Mouse (Mus musculus): Measurements from ENCODE around the gene Omt2b.
"Not testable (repeated sequence)": the region's sequence is repeated elsewhere in the genome, so short reads cannot be mapped to it uniquely, and the experiment has no call there.

The Omt2b gene

DNA sequence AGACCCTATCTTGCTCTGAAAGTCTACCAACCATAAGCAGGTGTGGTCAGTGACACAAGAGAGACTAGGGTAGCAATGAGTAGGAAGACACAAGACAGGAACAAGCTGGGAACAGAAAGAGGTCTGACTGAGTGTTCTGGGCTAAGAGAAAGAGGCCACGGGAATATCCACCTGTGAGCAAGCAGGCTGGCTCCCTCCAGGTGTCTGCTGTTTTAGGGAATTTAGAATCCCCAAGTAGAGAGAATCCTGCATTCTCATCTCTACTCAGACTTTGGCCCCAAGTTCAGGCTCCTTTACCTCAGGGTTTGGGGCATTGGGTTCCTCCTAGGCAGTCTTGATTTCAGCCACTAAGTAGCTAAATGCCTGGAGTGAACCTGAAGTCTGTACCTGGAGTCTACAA, at the start of gene Omt2b:
Omt2b (plus strand) TSS at position 301 of the 400 bp plus-strand sequence.
- DNase-seq: not testable (repeated sequence)

DNA sequence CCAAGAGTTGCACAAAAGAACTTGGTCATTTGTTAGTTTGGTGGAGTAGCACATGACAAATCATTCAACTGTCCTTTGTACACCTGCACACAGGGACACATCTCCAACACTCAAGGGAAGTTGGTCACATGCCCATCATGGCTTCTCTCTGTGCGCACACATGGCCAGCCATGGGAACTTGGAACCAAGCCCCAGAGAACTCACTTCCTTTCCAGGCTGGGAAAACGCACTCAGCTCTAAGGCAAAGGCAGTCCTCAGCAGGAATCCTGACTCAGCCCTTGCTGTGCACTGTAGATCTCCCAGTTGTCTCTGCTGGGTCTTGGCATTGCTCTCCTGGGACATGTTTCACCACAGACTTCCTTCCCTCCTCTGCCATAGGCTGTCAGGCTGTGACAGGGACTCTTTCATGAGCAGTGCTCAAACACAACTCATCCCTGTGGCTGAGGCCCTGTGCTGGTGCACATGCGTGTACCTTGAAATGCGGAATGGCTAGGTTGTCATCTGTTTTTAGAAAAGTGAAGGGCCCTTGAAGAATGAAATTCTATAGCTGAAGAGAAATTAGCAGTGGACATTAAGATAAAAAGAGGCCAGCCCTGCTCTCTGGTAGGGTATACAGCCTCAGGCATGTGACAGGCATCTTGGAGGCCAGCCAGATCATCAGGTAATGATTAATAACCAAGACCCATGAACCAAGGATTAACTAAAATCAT, 45.2 kb upstream of the Omt2b start:
- peak; percentile 88 for DNase-seq

DNA sequence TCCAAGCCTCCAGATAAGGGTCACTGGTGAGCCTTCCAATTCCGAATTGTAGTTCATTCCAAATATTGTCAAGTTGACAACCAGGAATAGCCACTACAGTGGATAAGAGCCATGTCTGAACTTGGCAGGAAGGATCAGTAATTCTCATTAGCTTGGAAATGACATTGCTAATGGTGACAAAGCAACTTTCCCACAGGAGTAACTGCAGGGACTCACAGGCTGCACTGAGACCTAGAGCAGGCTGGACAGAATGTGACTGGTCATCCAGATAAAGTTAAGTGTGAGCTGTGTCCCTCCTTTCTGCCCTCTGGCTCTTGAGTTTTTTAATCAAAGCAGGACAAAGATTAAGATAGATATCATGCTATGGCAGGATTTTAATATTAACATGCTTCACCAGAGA, 38.3 kb upstream of the Omt2b start:
- DNase-seq: not testable (repeated sequence)

DNA sequence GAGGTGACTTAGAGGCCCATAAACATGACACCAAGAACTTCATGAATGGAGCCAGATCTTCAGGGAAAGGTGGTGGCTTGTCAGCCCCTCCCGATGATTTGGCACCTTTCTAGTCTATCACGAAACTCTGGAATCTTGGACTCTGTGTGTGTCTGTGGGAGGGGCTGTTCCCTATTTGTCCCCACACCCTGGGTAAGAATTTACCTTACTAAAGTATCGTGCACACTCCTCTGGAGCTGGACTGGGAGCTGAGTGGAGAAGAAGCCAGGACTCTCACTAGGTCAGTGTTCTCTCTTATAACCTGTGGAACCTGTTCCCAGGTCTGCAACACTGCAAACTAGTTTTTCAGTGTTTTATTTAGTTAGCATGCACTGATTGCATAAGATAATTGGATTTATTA, 37.7 kb upstream of the Omt2b start, which contains the start of gene Gm10639:
Gm10639 (plus strand) TSS at position 201 of the 400 bp plus-strand sequence.
- not testable (repeated sequence) for DNase-seq

DNA sequence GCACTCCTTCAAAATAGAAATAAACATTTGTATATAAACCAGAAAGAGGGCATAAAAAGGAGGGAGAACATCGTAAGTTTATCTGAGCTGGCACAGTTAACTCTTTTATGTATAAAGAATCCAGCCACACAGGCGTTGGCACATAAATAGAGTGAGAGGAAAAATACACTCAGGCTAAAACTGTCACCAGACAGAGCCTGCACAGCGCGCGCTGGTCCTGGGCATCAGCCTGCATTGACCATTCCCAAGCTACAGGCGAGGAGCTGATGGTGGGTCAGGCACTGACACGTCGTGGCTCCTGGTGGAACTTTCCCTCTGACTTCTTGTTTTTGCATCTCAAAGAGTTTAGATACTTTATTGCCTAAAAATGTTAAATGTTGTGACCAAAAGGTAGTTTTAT, 34.9 kb upstream of the Omt2b start:
- not testable (repeated sequence) for DNase-seq

DNA sequence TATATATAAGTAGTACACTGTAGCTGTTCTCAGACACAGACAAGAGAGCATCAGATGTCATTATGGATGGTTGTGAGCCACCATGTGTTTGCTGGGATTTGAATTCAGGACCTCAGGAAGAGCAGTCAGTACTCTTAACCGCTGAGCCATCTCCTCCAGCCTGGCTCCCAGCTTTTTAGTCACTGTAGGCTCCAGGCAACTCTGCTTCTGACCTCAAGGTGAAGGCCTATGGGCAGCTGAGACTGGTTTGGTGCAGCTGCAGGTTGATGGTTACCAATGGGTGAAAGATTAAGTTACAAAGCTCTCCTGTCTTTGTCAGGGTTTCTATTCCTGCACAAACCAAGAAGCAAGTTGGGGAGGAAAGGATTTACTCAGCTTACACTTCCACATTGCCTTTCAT, 33.7 kb upstream of the Omt2b start:
- peak; percentile 37 for DNase-seq

DNA sequence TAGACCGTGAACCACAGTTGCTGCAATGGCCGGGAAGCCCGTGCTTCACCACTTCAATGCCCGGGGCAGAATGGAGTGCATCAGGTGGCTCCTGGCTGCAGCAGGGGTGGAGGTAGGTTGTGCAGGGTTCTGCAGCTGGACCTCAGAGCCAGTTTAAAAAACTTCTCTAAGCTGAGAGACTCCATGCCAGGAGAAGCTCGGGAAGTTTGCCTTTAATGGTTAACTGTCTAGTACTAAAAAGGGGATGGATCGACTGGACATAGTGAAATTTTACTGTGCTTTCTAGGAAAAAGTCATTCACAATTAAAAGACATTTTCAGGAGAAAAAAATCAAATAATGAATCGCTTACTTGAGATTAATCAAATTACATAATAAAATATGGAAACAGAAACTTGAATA, 32.6 kb upstream of the Omt2b start:
- peak; percentile 59 for DNase-seq

DNA sequence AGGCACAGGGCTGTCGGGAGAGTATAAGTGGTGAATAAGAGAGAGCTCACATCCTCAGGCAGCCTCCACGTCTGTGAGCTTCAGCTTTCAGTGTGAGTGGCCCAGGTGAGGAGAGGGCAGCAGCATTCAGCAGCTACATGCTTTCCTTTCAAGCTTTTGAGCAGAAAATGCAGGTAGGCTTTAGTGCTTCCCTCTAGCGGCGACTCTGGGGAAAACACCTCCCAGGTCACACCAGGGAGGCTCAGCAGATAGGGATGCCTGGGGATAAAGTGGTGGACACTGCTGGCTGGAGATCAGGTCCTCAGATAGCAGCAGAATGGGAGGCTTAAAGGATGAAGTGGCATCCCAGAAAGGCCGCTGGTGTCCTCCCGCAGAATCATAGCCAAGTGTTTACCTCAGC, 31.3 kb upstream of the Omt2b start:
- peak; percentile 57 for DNase-seq

DNA sequence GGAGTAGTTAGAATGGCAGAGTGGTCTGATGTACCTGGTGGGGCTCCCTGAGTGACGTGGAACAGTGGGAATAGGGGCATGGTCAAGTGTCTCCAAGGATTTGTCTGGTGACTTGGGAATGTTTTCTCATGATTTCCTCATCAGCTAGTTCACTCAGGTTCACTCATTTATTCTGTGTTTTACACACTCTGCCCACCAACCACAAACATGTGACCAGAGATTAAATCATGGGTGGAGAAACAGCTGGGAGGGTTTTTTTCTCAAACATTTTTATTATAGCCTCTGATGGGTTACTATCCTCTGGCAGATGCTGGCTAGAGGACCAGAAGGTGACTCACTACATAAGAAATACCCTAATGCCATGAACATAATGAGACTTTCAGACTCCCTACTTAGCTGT, 29.2 kb upstream of the Omt2b start:
- no peak for DNase-seq

DNA sequence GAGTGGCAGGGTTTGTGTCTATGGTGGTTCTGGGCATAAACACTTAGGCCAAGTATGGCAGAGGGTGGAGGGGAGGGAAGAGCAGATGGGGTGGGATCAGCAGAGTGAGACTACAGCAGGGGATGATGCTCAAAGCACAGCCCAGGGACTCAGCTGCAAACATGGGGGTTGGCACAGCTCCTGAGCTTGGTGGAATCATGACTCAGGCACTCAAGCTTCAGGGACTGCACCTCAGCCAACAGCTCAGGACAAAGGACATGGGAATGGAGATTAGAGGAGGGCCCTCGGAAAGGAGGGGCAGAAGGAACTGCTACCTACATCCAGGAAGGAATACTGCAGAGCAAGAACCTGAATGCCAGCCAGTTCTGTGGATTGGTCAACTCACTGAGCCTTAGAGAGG, 28.2 kb upstream of the Omt2b start:
- not testable (repeated sequence) for DNase-seq

DNA sequence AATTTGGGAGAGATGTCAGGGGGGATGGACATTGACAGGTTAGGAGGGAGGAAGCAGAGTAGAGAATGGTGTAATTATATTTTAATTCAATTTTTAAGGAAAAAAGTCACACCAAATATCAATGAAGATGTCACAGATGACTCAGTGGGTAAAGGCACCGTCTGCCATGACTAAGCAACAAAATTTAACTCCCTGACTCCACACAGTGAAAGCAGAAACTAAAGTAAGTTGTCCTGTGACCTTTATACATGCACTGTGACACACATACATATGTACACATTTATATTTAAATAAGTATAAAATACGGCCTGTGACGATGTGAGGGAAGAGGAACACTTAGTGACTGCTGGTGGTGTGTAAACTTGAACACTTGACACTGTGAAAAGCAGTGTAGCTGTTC, 19.3 kb upstream of the Omt2b start:
- not testable (repeated sequence) for DNase-seq

DNA sequence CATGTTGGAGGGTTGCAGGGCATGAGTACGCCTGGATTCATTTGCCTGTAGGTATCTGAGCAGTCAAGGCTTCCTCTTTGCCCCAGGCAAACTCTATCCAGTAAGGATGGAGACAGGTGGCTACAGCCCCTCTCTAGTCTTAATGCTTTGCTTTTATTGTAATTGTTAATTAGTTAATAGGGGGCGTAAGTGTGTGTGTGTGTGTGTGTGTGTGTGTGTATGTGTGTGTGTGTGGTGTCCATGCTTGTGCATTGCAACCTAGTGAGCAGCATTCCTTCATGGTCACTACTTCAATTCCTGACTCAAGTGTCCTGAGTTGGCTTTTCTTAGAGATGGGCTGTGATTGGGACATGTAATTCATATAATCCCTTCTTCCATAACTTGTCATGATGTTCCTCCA, 12.7 kb upstream of the Omt2b start, which contains the start of gene Omt2a:
Omt2a (minus strand) TSS at position 101 of the 400 bp plus-strand sequence.
- DNase-seq: no peak

DNA sequence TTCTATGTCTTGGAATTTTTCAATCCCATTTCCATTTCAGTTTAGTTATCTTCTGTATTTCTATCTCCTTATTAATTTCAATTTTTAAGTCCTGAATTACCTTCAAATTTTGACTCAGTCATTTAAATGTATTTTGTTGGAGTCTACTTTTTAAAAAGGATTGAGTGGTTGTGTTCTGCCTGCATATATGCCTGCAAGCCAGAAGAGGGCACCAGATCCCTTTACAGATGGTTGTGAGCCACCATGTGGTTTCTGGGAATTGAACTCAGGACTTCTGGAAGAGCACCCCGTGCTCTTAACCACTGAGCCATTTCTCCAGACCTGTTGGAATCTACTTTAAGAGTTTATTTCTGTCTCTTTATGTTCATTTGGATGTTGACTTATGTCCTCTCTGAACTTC, 7.9 kb upstream of the Omt2b start:
- no peak for DNase-seq

DNA sequence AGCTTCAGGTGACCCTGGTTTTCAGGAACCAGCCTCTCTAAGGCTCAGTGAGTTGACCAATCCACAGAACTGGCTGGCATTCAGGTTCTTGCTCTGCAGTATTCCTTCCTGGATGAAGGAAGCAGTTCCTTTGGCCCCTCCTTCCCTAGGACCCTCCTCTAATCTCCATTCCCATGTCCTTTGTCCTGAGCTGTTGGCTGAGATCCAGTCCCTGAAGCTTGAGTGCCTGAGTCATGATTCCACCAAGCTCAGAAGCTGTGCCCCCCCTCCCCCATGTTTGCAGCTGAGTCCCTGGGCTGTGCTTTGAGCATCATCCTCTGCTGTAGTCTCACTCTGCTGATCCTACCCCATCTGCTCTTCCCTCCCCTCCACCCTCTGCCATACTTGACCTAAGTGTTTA, 9.7 kb downstream of the Omt2b start:
- DNase-seq: not testable (repeated sequence)

DNA sequence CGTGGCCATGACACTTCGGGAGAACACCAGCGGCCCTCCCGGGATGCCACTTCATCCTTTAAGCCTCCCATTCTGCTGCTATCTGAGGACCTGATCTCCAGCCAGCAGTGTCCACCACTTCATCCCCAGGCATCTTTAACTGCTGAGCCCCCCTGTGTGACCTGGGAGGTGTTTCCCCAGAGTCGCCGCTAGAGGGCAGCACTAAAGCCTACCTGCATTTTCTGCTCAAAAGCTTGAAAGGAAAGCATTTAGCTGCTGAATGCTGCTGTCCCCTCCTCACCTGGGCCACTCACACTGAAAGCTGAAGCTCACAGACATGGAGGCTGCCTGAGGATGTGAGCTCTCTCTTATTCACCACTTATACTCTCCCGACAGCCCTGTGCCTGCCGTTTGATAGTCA, 12.9 kb downstream of the Omt2b start:
- peak; percentile 36 for DNase-seq

DNA sequence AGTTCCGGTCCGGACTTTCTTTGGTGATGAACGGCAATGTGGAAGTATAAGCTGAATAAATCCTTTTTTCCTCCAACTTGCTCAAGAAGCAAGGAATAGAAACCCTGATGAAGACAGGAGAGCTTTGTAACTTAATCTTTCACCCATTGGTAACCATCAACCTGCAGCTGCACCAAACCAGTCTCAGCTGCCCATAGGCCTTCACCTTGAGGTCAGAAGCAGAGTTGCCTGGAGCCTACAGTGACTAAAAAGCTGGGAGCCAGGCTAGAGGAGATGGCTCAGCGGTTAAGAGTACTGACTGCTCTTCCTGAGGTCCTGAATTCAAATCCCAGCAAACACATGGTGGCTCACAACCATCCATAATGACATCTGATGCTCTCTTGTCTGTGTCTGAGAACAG, 15.1 kb downstream of the Omt2b start:
- peak; percentile 40 for DNase-seq

DNA sequence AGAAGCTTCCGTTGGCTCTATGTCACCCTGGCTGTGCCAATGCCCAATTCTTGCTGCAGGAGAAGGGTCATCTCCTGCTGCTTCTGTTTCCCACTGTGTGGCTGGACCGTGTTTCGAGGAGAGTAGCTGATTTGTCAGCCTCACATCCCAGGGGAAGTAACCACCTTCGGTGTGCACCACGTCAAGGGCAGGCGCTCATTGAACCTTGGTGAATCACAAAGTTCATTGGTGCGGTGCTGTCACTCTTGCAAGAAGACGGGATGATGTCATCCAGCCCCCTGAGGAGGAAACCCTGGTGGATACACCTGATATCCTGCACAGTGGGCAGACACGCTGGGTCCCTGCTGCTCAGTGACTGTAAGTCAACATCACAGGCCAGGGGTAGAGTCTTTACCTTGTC, 15.7 kb downstream of the Omt2b start:
- peak; percentile 55 for DNase-seq

DNA sequence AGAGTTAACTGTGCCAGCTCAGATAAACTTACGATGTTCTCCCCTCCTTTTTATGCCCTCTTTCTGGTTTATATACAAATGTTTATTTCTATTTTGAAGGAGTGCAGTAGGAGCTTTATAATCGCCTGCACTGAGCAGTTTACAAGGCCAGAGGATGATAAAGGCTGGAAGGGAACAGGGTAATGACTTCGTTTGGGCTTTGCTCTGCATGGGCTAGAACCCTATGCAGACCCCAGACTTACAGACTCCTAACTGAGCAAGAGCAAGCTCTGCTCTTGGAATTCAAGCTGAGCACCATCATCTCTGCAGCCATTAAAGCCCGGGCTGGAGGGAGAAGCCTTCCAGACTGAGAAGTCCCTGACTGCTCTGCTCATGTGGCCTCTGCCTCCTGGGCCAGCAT, 17.8 kb downstream of the Omt2b start:
- DNase-seq: not testable (repeated sequence)

DNA sequence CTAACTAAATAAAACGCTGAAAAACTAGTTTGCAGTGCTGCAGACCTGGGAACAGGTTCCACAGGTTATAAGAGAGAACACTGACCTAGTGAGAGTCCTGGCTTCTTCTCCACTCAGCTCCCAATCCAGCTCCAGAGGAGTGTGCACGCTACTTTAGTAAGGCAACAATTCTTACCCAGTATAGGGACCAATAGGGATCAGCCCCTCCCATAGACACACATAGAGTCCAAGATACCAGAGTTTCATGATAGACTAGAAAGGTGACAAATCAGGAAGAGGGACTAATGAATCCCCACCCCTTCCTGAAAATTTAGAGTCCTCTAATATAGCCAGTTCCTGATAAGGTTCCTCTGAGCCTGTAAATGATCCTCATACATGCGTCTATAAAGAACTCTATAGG, 19.6 kb downstream of the Omt2b start:
- DNase-seq: peak; percentile 40

DNA sequence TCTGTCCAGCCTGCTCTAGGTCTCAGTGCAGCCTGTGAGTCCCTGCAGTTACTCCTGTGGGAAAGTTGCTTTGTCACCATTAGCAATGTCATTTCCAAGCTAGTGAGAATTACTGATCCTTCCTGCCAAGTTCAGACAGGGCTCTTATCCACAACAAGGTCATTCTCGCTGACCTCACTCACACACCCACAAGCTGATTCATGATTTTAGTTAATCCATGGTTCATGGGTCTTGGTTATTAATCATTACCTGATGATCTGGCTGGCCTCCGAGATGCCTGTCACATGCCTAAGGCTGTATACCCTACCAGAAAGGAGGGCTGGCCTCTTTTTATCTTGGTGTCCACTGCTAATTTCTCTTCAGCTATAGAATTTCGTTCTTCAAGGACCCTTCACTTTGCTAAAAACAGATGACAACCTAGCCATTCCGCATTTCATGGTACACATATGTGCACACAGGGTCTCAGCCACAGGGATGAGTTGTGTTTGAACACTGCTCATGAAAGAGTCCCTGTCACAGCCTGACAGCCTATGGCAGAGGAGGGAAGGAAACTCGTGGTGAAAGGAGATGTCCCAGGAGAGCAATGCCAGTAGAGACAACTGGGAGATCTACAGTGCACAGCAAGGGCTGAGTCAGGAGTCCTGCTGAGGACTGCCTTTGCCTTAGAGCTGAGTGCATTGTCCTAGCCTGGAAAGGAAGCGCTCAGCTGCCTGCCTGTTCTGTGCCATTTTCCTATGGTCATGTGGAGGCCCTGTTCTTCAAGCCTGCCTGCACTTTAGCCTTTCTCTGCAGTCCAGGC, 21.0 kb downstream of the Omt2b start:
- peak; percentile 97 for DNase-seq

DNA sequence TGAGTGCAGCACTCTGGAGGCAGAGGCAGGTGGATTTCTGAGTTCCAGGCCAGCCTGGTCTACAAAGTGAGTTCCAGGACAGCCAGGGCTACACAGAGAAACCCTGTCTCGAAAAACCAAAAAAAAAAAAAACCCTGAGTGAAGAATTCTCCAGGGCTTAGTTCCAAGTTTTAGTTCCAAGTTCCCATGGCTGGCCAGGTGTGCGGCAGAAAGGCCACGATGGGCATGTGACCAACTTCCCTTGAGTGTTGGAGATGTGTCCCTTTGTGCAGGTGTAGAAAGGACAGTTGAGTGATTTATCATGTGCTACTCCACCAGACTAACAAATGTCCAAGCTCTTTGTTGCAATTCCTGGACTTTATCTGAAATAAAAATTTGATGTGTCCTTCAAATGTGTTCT, 21.8 kb downstream of the Omt2b start:
- DNase-seq: peak; percentile 58

DNA sequence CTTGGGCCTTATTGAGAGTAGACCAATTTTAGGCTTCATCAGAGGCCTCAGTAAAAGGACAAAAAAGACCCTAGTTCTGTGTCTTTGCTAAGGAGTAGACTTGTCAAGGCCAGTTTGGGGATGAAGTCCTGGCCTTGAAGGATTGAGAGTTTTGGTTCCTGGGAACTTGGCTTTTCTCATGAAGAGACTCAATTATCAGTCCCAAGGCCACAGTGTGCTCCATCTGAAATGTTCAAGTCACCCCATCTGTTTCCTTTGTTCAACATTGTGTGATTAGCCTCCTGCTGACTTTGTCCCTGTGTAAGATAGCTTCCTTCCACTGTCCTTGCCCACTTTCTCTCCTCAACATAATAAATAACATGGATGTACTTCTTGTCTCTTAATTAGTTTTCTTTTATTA, 22.6 kb downstream of the Omt2b start:
- DNase-seq: not testable (repeated sequence)

DNA sequence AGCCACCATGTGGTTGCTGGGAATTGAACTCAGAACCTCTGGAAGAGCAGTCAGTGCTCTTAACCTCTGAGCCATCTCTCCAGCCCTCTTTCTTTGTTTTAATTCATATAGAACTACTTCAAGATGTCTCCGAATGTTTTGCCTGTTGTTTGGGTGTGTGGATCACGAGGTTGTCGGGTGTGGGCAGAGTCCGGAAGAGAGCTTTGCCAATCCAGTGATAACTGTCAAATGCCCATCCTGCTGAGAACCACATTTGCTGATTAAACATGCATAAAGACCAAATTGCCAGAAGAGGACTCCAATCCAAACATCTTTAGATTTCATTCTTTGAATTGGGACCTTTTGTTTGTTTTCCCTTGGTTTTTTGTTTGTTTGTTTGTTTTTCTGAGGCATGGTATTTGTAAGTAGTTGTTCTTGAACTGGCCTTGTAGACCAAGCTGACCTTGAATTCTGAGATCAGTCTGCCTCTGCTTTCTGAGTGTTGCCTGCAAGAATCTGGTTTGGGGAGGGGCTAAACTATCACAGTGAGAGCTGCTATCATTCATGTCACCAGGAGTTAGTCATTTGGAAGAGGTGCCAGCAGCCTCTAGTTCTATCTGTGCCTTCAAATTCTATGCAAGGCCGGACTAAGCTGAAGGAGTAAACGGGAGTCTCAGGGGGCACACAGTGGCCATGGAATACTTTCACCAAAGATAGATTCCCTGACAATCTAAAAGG, 24.3 kb downstream of the Omt2b start:
- no peak for DNase-seq

All from kidney, adult 9 months (tissue).